Mouse (Mus musculus): Measurements from ENCODE around the gene Pdcd11.

- TF ChIP-seq CTCF (IDR thresholded peaks at IDR 0.05; ENCODE audit: low read depth): no peak
- no peak for TF ChIP-seq EP300 (IDR thresholded peaks at IDR 0.05; ENCODE audit: low read depth)
Observed at GRCm38 (mm10) chr19:47049840-47050239, 40.7 kb upstream of the Pdcd11 start.

Data from liver, postnatal 0 days (tissue).